Mouse (Mus musculus) CD4-positive helper T cell, adult 2 months (primary cell): Measurements from ENCODE around the gene Kif19a.

Experiments used
- DNase-seq: peaks from one replicate; pipeline ENCODE4 v3.0.0-alpha.2; 2012; ENCODE audit warnings: low read depth, missing footprints, low spot score

Gene Kif19a

DNA sequence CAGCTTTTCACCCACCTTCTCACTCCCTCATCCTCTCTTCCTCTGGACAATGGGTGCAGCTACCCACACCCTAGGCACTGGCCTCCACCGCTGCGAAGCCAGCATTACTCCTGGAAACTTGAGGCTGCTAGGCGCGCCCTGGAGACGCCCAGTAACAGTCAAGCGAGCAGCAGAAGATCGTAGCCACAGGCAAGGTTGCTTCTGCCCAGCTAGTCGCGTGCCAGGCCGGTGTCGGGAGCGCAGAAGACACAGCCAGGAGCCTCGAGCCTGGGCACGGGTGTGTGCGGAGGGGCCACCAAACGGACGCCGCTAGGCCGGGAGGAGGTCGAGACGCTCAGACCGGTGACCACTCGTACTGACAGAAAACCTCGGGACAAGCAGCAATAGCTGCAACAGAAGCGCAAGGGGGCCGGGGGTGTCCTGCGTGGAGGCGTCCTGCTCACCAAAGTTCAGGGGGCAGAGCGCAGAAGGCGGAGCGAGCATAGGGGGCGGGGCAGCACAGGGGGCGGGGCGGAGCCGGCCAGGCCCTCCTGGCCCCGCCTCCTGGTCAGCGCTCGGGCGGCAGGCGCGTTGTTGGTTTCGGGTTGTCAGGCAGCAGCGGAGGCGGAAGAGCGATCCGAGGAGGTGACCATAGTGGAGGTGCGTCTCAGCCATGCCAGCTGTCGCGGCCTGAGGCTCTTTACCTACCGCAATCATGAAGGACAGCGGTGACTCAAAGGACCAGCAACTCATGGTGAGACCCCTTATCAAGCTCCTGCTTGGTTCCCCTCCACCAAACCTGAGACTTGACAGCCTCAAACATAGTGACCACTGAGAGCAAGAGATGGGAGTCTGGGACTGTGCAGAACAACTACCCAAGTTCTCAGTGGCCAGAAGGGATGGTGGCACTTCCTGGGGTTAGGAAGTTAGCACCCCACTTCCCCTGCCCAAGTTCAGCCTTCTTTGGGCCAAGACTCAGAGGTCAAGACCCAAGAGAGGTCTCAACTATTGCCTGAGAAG lies at the start of gene Kif19a:
TSS of gene Kif19a (plus strand) at position 569 of the 999 bp plus-strand sequence.
- peak; percentile 43 for DNase-seq

DNA sequence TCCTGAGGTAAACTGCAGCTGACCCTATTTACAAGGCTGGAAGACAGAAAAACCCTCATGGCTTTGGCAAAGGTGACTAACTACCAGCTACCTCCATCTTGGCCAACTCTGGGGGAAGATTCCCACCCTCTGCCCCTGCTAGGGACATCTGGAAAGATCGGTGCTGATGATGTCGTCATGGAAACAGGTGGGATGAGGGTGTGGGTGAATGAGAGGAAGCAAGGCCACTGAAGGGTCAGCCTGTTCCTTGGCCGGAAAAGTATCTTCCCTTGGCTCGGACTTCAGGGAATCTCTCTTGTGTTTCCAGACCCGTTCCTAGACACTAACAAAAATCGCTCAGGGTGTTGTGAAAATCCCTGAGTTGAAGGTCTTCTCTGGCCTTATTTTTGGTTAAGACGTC lies 49.7 kb upstream of the Kif19a start:
- no peak for DNase-seq

DNA sequence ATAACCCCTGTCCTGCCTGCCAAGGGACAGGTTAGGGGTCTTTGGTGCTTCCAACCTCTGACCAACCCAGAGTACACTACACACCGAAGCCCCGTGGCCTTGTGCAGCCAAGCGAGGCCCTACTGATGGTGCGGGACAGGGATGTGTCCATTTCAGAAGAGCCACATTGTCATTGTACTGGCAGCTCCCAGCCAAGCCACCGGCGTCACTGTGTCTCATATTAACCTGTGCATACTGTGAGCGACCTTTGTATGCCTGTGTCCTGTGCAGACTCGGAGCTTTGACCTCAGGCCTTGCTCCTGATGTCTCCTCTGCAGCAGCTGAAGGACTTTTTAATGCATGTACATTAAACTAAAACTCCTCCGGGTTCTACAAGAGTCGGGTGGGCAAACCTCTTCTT lies 44.7 kb upstream of the Kif19a start:
- no peak for DNase-seq

DNA sequence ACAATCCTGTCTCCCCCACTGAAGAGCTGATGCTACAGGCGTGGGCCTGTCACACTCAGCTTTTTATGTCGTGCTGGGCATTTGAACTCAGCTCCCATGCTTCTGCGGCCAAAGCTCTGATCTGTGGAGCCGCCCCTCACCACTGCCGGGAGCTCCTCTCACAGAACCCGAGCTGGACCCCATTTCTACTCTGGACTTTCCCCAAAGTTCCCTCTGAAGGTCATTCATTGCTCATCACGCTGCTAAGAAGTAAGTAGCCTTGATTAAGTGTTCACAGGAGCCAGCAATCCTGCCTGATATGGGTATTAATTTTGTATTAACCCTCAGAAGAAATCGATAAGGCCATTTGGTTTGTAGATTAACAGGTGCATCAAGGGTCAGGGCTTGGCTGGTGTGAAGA lies 42.8 kb upstream of the Kif19a start:
- no peak for DNase-seq

- DNase-seq, result no peak
Observed at GRCm38 (mm10) chr11:114723030-114723429, 42.2 kb upstream of the Kif19a start.

DNA sequence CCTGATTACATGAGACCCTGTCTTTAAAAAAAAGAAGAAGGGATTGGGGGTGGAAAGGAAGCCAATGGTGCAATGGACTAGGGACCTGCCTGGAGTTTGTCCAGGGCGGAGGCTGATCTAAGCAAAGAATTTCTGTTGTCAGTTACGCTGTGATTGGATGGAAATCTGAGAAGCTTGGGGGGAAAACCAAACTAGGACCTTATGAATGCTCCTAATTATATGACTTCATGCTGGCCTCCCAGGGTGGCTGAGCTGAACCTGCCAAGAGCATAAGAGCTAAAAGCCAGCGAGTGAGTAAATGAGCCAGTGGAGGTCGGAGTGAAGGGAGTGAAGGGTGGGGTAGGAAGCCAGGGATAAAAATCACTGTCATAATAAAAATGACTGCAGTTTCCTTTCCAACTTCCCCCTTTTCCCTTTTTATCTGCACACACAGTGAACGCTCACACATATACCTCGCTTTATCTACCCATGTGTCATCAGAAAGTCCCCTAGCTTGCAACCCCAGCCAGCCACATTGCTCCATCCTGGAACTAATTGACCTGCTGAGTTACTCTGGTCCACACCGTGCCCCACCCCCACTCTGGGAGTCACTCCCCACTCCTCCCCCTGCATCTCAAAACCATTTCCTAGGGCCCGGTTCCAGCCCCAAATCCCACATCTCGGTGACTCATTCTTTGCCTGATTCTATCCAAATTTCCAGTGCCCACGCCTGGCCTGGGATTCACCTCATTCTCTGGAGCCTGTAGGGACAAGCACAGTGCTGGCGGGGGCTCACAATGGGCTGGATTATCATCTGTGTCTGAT lies 40.2 kb upstream of the Kif19a start:
- DNase-seq, result no peak

DNA sequence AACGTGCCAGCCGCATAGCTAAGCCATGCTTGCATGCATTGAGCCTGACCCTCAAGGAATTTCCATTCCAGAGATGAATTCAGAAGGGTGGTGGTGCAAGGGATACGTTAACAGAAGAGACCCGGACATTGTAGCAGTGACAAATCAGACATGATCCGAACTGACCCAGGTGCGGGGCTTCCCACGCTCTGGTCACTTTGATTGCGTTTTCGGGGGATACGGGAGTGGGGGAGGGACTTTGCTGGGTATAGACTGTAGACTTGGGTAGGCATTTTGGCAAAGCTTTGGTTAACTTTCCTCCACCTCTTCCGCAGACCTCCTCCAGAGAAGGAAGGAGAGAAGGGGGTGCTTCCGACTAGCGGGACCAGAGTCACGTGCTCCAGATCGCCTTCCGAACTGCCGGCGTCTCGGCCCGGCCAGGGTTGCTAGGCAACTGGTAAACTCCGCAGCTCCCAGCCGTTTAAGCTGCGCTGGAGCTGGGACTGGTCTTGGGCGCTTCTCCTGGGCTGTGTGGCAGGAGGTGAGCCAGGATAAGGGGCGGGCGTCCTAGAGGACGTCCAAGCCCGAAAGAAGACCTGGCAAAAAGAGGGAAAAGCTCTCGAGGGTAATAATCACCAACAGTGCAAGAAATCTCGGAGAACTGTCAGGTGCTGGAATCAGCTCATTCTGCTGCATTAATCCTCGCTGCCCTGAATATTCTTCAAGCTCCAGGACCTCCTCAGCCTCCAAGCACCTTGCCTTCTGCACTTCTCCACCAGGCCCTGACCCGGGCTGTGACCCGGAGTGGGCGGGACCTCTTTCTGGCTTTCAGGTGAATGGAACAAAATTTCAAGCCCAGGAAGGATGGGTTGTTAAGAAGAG lies 38.0 kb upstream of the Kif19a start, which contains the start of gene Dnaic2:
TSS of gene Dnaic2 (plus strand) at position 444 of the 861 bp plus-strand sequence.
- no peak for DNase-seq

DNA sequence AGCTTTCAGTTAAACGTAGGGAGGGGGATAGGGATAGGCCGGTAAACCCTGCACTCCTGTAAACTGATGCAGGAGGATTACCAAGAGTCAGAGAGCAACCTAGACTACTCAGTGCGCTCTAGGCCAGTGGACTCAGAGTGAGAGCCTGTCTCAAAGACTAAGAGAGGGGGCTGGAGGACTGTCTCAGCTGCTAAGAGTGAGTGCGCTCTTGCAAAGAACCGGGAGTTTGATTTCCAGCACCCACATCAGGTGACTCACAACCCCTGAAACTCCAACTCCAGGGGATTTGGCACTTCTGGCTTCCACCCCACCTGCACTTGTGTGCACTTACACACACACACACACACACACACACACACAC lies 37.4 kb upstream of the Kif19a start:
- DNase-seq, result no peak

DNA sequence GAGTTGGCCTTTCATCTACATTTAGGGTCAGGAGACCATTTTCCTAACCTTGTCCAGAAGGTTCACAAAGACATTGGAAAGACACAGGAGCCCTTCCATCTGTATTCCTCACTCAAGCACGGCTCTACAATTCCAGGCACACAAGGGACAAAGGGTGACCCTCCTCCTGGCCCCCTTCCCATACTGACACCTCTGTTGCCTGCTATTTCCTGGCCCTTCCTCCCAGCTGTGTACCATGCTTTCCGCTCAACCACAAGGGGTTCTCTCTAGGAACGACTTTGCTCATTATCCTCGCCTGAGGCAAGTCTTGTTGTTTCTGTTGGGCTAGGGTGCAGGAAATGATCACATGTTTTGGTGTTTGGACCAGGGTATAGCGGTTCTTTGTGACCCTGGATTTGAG lies 36.9 kb upstream of the Kif19a start:
- DNase-seq, result no peak

- no peak for DNase-seq
Observed at GRCm38 (mm10) chr11:114729832-114730363, 35.3 kb upstream of the Kif19a start.

DNA sequence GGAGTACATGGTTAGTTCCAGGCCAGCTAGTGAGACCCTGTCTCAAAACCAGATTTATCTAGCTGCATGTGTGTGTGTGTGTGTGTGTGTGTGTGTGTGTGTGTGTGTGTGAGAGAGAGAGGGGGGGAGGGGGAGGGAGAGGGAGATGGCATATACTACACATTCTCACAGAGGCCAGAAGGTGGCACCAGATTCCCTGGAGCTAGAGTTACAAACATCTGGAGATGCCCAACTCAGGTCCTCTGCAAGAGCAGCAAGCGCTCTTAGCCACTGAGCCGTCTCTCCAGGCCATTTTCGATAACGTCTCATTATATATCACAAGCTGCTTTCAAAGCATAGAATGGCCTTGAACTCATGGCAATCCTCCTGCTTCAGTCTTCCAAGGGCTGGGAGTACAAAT lies 33.5 kb upstream of the Kif19a start:
- no peak for DNase-seq

DNA sequence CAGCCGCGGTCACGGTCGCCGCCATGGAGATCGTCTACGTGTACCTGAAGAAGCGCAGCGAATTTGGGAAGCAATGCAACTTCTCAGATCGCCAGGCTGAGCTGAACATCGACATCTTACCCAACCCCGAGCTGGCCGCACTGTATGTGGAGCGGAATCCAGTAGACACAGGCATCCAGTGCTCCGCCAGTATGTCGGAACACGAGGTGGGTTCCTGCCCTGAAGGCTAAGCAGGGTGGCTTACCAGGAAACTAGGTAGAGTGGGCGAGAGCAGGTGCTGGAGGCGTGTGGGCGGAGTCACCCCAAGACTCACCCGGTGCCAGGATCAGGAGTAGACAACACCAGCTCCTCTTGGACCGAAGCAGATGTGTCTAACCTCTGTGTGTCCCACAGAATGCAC lies 32.3 kb upstream of the Kif19a start:
- no peak for DNase-seq

GRCm38 (mm10) chr11:114736111-114736510 lies 29.1 kb upstream of the Kif19a start:
- no peak for DNase-seq

DNA sequence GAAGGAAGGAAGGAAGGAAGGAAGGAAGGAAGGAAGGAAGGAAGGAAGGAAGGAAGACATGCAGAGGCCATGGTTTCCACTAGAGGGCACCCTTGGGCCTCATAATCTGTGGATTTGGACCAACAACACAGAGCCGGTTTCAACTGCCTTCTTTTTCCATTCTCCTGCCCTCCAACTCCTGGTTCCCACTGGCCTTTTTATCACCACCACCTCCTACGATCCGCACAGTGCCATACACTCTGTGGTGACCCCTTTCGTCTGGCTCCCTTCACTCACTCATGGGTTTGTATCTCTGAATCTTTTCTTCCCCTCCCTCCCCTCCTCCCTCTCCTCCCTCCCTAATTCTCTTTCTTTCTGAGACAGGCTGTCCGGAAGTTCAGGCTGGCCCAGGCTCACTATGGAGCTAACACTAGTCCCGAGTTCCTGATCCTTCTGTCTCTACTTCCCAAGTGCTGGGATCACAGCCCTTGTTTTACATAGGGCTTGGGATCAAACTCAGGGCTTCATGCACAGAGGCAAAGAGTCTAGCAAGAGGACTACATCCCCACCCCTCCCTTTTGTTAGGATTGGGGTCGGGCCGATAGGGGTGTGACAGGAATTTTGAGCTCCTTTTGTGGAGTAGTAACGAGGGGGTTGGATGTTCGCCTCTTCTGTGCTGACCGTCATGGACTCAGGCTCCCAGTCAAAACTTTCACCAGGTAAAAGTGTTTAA lies 28.1 kb upstream of the Kif19a start:
- DNase-seq, result no peak

GRCm38 (mm10) chr11:114740598-114740997 lies 24.6 kb upstream of the Kif19a start:
- no peak for DNase-seq

DNA sequence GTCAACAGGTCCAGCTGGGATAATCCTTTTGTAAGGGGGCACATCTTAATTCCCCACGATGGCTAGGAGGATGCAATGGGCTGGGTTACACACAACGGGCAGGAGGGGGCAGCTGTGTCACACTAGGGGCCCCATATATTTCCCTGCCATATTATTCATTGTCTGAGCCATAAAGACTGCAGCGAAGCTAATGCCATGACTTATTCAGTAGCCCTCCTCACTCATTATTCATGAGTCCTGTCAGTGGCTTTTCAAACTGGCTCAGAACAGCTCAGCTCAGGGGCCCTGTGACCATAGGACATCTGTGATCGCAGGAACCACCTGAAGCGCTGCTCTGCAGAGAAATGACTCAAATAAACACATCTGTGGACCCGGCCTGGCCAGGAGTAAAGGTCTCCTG lies 23.7 kb upstream of the Kif19a start:
- no peak for DNase-seq

DNA sequence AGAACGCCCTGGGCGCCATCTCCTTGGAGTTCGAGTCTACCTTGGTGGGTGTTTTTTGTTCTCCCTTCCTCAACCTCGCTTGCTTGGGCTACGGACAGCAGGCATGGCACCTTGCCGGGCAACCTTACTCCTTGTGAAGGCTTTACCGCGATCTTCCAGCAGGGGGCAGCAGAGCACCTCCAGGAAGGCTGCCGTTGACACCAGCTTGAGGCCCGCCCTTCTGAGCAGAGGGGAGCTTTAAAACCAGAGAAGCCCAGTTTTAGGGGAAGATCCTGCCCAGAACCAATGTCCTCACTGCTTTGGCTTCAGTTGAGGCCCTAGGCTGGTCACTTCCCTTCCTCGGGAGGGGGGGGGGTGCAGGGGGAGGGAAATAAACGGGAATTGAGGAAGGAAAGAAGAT lies 20.1 kb upstream of the Kif19a start:
- peak; percentile 74 for DNase-seq

DNA sequence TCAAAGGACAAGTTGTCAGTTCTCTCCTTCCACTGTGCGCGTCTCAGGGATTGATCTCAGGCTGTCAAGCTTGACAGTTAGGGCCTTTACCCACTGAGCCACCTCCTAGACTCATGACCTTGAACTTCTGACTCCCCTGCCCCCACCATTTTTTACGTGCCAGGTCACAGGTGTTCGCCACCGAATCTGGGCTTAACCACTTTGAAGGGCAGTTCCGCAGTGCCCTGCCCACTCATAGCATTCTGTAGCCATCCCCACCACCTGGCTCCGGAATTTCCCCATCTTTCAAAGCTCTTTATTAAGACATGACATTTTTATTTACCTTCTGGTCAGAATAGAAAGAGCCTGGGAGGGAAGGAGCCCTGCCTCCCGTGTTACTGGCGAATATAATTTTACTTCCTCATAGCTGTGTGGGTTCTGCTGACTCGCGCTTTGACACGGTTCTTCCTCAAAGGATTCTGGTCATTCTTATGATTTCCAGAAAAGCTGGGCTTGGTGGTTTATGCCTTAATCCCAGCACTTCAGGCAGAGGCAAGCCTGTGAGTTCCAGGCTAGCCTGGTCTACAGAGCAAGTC lies 17.5 kb upstream of the Kif19a start:
- no peak for DNase-seq

DNA sequence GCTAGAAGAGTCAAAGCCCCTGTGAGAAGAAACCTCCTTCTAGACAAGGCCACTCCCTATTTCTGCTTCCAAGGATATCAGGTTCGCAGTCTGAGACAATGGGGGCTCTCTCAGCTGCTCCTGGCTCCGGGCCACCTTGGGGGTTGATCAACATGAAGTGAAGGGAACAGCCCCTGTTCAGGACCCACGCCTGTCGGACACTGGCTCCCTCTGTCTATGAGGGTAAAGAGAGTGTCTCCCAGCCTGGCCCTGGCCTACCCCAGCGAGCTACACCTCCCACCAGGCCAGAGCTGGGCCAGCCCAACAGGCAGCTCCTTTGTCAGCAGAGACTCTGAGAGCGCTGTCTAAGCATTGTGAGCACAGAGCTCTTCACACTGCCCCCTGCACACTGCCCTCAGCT lies 4.7 kb downstream of the Kif19a start:
- DNase-seq, result no peak

GRCm38 (mm10) chr11:114771896-114772295 lies 6.7 kb downstream of the Kif19a start:
- no peak for DNase-seq
